Mouse (Mus musculus) urinary bladder, postnatal 25 days (tissue): ENCODE results near the gene Bard1.

Experiments
- DNase-seq: peaks from one replicate; pipeline ENCODE4 v3.0.0; 2022; ENCODE audit warnings: low spot score

Bard1 gene

GRCm38 (mm10) chr1:71102344-71103173 is at the start of gene Bard1:
Gene Bard1, minus strand, starts transcription at chr1:71103146.
- peak; percentile 82 for DNase-seq

- DNase-seq: no peak
These were observed 24.2 kb upstream of the Bard1 start for GRCm38 (mm10) chr1:71127171-71127570.

- DNase-seq: no peak
These were observed 15.6 kb upstream of the Bard1 start for GRCm38 (mm10) chr1:71118511-71118910.

DNA sequence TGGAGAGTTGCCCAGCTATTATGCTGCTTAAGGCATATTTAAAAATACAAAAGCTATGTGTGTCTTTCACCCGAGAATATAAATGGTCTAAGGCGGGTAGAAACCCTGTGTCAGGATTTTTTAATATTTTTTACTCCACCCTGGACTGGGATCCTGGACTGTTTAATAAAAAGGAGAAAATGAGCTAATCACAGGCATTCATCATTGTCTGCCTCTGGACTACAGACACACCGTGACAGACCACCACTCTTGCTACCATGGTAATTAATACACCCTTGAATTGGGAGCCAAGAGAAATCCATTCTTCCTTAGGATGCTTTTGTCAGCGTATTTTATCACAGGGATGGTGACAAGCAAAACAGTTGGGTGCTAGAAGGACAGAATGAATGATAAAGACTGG is 14.3 kb upstream of the Bard1 start:
- no peak for DNase-seq

DNA sequence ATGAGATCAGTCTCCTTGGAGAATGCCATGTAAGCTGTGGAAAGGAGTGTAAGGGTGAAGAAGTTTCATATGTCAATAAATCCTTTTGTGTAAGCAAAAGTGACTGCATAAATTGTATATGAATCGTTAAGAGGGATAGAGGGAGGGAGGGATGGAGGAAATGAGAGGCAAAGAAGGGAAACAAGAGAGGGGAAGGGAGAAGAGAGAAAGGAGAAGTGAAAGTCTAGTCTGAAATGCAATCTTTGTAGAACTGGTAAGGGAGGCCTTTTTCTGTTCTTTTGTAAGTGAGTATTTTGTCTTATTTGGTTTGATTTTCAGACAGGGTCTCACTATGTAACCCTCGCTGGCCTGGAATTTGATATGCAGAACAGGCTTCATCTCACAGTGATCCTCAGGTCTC is 12.8 kb upstream of the Bard1 start:
- DNase-seq: no peak

- no peak for DNase-seq
These were observed 6.9 kb upstream of the Bard1 start for GRCm38 (mm10) chr1:71109858-71110257.

- DNase-seq: no peak
These were observed 3.2 kb upstream of the Bard1 start for GRCm38 (mm10) chr1:71106127-71106526.

DNA sequence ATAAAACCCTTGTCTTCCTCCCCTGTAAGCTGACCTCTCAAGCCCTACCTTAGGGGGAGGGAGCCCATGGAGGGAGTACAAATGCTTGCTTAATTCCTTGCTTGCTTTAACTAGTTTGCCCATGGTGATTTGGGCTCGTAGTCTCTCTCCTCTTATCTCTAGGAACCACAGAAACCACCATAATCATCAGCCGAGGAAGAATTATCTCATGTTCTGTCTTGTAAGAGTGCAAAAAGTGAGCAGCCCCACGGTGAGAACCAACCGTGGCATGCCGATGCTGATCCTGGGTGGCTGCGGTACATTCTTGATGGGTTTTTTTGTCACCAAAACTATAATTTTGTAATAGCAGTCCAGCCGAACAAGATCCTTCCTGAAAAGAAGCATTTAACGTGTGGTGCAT is 2.8 kb upstream of the Bard1 start:
- DNase-seq: no peak

GRCm38 (mm10) chr1:71103174-71103864 is 373 bp upstream of the Bard1 start:
- DNase-seq: no peak

DNA sequence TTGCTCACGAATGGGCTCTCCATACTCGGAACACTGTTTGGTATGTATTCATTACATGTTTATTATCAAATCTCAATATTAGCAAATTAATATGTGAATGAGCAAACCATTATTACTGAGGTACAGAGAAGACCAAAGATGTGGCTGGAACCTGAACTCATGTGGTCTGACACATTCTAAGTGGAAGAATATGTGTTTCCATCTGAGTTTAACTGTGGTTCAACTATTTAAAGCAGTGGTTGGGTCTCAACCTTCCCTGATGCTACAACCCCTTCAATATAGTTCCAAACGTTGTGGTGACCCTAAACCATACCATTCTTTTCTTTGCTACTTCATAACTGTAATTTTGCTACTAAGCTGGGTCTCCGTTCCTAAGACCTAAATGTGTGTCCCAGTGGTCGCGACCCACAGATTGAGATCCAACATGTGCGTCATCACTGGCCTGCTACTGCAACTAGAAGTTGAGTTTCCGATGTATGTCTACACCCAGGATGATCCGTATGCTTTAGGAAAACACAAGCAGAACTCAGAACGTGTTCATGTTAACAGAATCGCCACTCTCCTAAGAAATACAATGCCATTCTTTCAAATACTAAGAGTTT is 1.5 kb downstream of the Bard1 start:
- DNase-seq: no peak

DNA sequence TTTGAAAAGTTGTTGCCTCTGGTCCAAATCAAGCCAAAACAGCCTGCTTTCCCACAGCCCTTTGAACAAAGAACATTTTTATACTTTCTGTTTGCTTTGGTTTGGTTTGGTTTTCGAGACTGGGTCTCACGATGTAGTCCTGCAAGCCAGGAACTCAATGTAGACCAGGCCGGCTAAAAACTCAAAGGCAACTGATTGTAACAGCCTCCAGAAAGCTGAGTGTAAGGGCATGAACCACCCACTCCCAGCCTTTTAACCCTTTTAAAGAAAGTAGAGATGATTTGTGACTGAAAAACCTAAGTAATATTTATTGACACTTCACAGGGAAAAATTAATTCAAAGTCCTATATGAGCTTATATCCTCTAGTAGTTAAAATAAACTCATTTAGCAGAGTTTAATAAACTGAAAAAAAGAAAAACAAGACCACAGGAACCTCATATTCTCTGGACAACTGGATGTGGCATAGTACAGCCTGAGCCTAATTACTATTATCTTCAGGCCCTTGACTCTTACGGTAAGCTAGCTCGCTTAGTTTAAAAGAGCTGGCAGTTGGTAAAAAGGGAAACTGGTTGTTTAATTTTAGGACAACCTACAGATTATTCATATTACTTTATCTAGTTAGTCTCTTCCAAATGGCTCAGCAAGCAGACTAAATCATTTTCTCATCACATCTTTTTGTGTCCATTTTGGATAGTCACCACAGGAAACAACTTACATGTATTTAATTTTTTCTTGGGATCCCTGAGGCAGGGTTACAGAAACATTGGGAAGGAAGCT is 2.2 kb downstream of the Bard1 start:
- DNase-seq: no peak

DNA sequence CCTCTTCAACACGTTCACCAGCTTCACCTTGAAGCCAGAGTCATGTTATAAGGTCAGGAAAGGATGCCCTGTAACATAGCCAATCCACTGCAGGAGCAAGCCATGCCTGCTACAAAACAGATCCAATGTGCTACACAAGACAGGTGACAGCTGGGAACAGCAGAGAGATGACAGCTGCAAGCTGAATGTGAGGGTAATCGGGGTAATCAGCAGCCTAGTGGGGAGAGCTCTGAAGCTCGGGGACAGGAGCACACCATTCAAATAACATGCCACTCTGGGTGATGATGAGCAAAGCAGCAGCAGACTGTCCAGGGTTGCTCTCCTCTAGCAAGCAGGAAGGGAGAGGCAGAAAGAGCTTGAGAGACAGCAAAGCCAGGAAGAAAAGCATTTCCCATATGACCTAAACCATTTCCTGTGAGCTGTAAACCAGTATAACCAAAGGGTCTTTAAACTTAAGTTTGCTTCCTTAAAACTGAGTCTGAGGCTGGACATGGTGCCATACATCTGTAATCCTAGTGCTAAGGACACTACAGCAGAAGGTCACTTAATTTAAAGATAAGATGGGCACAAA is 2.9 kb downstream of the Bard1 start:
- DNase-seq: no peak

- no peak for DNase-seq
These were observed 6.9 kb downstream of the Bard1 start for GRCm38 (mm10) chr1:71096031-71096430.

DNA sequence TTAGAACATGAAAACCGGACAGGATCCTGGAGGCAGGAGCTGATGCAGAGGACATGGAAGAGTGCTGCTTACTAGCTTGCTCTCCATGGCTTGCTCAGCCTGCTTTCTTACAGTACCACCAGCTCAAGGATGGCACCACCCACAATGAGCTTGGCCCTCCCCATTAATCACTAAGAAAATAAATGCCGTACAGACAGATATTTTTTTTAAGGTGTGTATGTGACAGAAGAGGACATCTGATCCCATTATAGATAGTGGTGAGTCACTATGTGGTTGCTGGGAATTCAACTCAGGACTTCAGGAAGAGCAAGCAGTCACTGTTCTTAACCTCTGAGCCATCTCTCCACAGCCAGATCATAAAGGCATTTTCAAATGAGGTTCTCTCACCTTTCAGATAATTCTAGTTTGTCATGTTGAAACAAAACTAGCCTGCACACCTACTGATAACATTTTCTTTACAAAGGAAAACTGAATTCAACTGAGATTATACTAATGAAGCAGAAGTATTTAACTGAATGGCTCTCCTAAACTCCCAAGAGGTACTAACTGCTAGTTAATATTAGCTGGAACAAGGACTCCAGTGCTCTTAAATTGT is 7.6 kb downstream of the Bard1 start:
- DNase-seq: no peak

DNA sequence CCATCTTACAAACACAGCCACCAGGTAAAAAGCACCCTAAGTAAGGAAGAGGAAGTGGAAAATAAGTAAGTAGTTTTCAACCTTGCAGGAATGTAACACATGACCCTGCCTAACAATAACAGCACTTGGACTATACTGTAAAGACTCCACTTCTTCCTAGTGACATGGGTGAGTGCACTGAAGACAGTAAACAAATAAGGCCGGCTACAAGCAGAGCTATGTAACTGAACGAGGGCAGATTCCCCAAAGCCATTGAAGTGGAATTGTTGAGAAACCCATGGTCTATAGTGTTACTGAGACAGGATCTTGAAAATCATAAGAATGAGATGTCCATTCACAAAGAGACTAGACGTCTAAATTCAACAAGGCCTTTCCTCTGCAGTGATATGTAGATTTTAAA is 27.3 kb downstream of the Bard1 start:
- DNase-seq: no peak

DNA sequence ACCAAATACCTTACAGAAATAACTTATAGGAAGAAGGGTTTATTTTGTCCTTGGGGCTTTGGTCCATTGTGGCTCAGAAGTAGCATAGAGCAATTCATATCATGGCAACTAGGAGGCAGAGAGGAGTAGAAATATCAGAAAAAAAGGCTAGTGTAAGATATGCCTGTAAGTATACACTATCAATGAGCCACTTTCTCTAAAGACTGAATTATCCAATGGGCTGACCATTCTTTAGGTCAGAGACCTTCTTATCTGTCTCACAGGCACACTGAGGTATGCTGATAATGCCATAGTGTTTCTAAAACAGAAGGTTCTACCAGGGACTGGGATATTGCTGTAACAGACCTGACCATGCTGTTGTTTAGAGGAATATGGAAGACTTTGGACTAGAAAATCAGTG is 32.2 kb downstream of the Bard1 start:
- DNase-seq: no peak

DNA sequence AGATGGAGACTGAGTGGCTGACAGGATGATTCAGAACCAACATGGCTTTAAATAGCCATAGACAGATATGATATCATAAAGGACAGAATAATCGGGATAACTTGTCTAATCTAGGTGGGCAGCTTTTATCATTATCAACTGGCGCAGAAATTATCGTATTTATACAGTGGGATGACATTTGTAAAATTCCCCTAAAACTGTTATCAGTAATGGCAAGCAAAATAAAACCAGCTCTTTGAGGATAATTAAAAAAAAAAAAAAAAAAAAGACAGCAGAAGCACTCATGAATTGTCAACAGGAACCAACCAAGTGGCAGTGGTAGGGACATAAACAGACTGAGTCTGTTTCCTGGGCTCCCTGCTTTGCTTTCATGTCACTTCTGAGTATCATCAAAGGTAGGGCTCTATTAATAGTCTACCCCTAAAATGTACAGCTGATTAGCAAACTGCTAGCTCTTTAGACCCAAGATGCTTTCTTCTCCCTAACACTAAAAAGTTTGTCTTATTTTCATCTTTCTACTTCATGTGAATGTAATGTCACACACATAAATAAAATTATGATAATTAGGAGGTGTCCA is 34.1 kb downstream of the Bard1 start:
- DNase-seq: no peak

DNA sequence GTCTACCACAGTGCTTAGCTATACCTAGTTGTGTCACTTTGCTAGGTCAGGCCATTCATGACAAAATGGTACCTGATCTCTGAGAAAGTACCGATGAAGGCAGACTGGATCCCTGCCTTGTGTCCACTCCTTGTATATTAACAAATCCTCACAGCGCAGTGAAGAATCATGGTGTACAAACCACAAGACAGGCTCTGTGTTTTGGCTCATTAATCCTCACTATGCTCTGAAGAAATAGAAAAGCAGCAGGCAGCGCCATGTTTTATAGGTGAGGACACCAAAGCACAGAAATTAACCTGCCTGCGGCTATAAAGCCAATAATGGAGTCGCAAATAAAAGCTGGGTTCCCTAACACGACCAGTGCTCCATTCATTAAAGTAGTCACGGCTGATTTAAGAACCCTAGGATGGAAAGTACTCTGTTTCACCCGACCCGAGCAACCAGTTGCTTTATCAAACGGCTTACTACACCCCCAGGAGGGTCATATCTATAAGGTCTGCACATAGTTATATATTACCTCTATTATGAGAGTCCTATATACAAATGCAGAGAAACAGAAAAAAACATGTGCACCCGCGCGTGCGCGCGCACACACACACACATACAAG is 39.0 kb downstream of the Bard1 start:
- DNase-seq: no peak

GRCm38 (mm10) chr1:71056143-71056542 is 46.8 kb downstream of the Bard1 start:
- no peak for DNase-seq

GRCm38 (mm10) chr1:71055454-71055853 is 47.5 kb downstream of the Bard1 start:
- DNase-seq: no peak

- no peak for DNase-seq
These were observed 50.2 kb downstream of the Bard1 start for GRCm38 (mm10) chr1:71052756-71053155.
